Comparison of ENCODE assay signal across 10 mouse cellular contexts in the genomic region with DNA sequence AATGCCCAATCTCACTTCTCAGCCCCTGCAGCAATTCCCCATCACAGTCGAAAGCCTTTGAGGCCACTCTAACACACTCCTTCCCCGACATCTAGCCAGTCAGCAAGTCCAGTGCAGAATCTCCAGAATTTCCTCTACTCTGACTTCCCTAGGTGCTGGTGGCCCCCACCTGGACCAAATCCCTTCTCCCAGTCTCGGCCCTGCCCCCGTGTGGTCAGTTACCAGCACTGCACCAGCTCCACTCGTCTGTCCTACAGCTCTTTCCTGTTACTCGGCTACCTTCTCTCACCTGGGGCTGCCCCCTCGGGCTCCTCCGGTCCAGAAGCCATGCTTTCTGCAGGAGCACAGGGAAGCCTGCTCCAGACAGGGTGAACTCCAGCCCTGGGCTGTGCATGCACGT. TPM values are rescaled to one million over a fixed set of nuclear protein-coding genes. Genes with fewer than 3 reads are reported as not detected.
DNase-seq lines count a peak whose midpoint lies in the region; ATAC-seq and TF ChIP-seq lines count a peak whose summit lies in the region.
"Had no signal": no experiment of that assay in that cellular context is flagged by ENCODE, and none has a peak within 500 bp of the region (broad histone marks: within the 10 kb centered on the region; RNA-seq: fewer than 3 reads in every experiment).

No protein-coding gene starts in this region.

- H3K4me3 ChIP-seq in liver, adult 2 months (ENCODE audit: insufficient read depth, low read depth, low read length): no peak overlapping the region
- no peak overlapping the region for H3K4me3 ChIP-seq in liver, embryonic 12.5 days
- H3K4me3 ChIP-seq: myocyte had no signal

- H3K27ac ChIP-seq in liver, adult 2 months (replicated peaks; ENCODE audit: insufficient read depth, low read depth, low read length): no peak overlapping the region
- no peak overlapping the region for H3K27ac ChIP-seq in liver, embryonic 12.5 days

- no peaks in the 10 kb centered on the region for H3K36me3 ChIP-seq in liver, adult 2 months (ENCODE audit: control insufficient read depth, insufficient read depth, low read length)
- no peaks in the 10 kb centered on the region for H3K36me3 ChIP-seq in liver, embryonic 12.5 days

- H3K4me2 ChIP-seq in liver, embryonic 12.5 days: no peak overlapping the region

- H3K9me3 ChIP-seq in liver, embryonic 12.5 days (replicated peaks): no peaks in the 10 kb centered on the region

- H3K79me2 ChIP-seq in liver, adult 2 months (ENCODE audit: control insufficient read depth, insufficient read depth, low read length): no peaks in the 10 kb centered on the region

- peak; percentile 86 for TF ChIP-seq CTCF in liver, adult 2 months (IDR thresholded peaks at IDR 0.05; ENCODE audit: low read depth, low read length)

- H3K27me3 ChIP-seq in liver, adult 2 months (ENCODE audit: control insufficient read depth, insufficient read depth, low read length): no peaks in the 10 kb centered on the region
- peaks cover 97% of the 10 kb centered on the region for H3K27me3 ChIP-seq in liver, embryonic 12.5 days (replicated peaks)

- no peaks in the 10 kb centered on the region for H3K4me1 ChIP-seq in liver, adult 2 months (ENCODE audit: control insufficient read depth, insufficient read depth, low read length)
- no peaks in the 10 kb centered on the region for H3K4me1 ChIP-seq in liver, embryonic 12.5 days

- peak; percentile 46 for DNase-seq in embryo, embryonic 10 days (ENCODE audit: low spot score)
- DNase-seq in embryo, embryonic 11 days: no peak
- no peak for DNase-seq in liver, adult 2 months (ENCODE audit: extremely low read depth, low read depth, low spot score)
- DNase-seq in c-Kit-negative CD71-positive TER-119-positive erythroid progenitor cells, embryonic 14.5 days (ENCODE audit: low read depth, low spot score): peak; percentile 25
- DNase-seq in kidney, postnatal 36 days: peak; percentile 39 to 81
- peak; percentile 35 to 61 for DNase-seq in spleen, postnatal 10 days (ENCODE audit: low spot score in 2 of 2)
- no peak for DNase-seq in left cerebral cortex, adult 11 months (ENCODE audit: low spot score)

- ATAC-seq in liver, embryonic 12.5 days: no peak
- ATAC-seq: Patski had no signal

- 11% methylated on average over 9 of the region's 9 CpGs for WGBS in liver, adult 2 months
- 16% methylated on average over 9 of the region's 9 CpGs for WGBS in liver, embryonic 12.5 days (ENCODE audit: insufficient replicate concordance)

- H3K9ac ChIP-seq in liver, adult 2 months (ENCODE audit: low read depth, low read length): no peak overlapping the region
- no peak overlapping the region for H3K9ac ChIP-seq in liver, embryonic 12.5 days

- TF ChIP-seq POLR2A in liver, adult 2 months (IDR thresholded peaks at IDR 0.05; ENCODE audit: extremely low read depth, insufficient read depth, low read length): no peak

RNA-seq across cellular contexts. Expression of gene Trp73, which starts 46.8 kb away (rescaled TPM):
- total RNA-seq in liver, adult 2 months (2014; rRNA removed): under 0.01 TPM in 1 of 2 replicates, not detected in the other
- not detected in 2 replicates for polyA plus RNA-seq in liver, adult 2 months (2012; rRNA removed)
- polyA plus RNA-seq in liver, embryonic 12.5 days (2016; fragmentation: Nextera tagmentation; extraction: Ambion mirVana): 0.04 and 0.17 TPM in 2 replicates
- polyA plus RNA-seq: myocyte had no signal

RNA-seq across cellular contexts. Expression of gene Wrap73, which starts 49.0 kb away (rescaled TPM):
- 9.3 and 10.3 TPM in 2 replicates for total RNA-seq in liver, adult 2 months (2014; rRNA removed)
- 22.4 and 25.3 TPM in 2 replicates for polyA plus RNA-seq in liver, adult 2 months (2012; rRNA removed)
- 29.5 and 31.4 TPM in 2 replicates for polyA plus RNA-seq in liver, embryonic 12.5 days (2016; fragmentation: Nextera tagmentation; extraction: Ambion mirVana)

RNA-seq across cellular contexts. Expression of gene Ccdc27, which starts 50.7 kb away (rescaled TPM):
- total RNA-seq in liver, adult 2 months (2014; rRNA removed): not detected in 2 replicates
- polyA plus RNA-seq in liver, adult 2 months (2012; rRNA removed): not detected in 2 replicates
- 0.06 and 0.13 TPM in 2 replicates for polyA plus RNA-seq in liver, embryonic 12.5 days (2016; fragmentation: Nextera tagmentation; extraction: Ambion mirVana)
- polyA plus RNA-seq: myocyte had no signal

Comparison
In these comparisons a context has a peak if more than half of its experiments do, and no peak if none do; other contexts are left out.
1. DNase-seq: peak in embryo, embryonic 10 days (single experiment), c-Kit-negative CD71-positive TER-119-positive erythroid progenitor cells, embryonic 14.5 days (single experiment), kidney, postnatal 36 days (2 of 2) and spleen, postnatal 10 days (2 of 2); none in embryo, embryonic 11 days (single experiment), liver, adult 2 months (single experiment) and left cerebral cortex, adult 11 months (single experiment).